Mouse (Mus musculus): ENCODE measurements around the gene Npas3.

Gene Npas3

GRCm38 (mm10) chr12:53698483-53699227 is 450.2 kb downstream of the Npas3 start:
- no peak for DNase-seq (ENCODE audit: low spot score)

- no peak for DNase-seq (ENCODE audit: low spot score)
Measured at GRCm38 (mm10) chr12:53719896-53720295, 471.4 kb downstream of the Npas3 start.

GRCm38 (mm10) chr12:53722156-53722555 is 473.7 kb downstream of the Npas3 start:
- no peak for DNase-seq (ENCODE audit: low spot score)

- no peak for DNase-seq (ENCODE audit: low spot score)
Measured at GRCm38 (mm10) chr12:53722718-53723698, 474.5 kb downstream of the Npas3 start.

GRCm38 (mm10) chr12:53729275-53729674 is 480.8 kb downstream of the Npas3 start:
- DNase-seq (ENCODE audit: low spot score), result no peak

- DNase-seq (ENCODE audit: low spot score), result no peak
Measured at GRCm38 (mm10) chr12:53738549-53739292, 490.2 kb downstream of the Npas3 start.

- no peak for DNase-seq (ENCODE audit: low spot score)
Measured at GRCm38 (mm10) chr12:53746653-53747052, 498.2 kb downstream of the Npas3 start.

GRCm38 (mm10) chr12:53749375-53749774 is 500.9 kb downstream of the Npas3 start:
- no peak for DNase-seq (ENCODE audit: low spot score)

GRCm38 (mm10) chr12:53752281-53753072 is 504.0 kb downstream of the Npas3 start:
- no peak for DNase-seq (ENCODE audit: low spot score)

GRCm38 (mm10) chr12:53753368-53753937 is 505.0 kb downstream of the Npas3 start:
- DNase-seq (ENCODE audit: low spot score), result no peak

- DNase-seq (ENCODE audit: low spot score), result no peak
Measured at GRCm38 (mm10) chr12:53754236-53754635, 505.8 kb downstream of the Npas3 start.

GRCm38 (mm10) chr12:53757631-53758030 is 509.2 kb downstream of the Npas3 start:
- DNase-seq (ENCODE audit: low spot score), result no peak

- DNase-seq (ENCODE audit: low spot score), result no peak
Measured at GRCm38 (mm10) chr12:53758356-53758755, 509.9 kb downstream of the Npas3 start.

- no peak for DNase-seq (ENCODE audit: low spot score)
Measured at GRCm38 (mm10) chr12:53764143-53764542, 515.7 kb downstream of the Npas3 start.

- DNase-seq (ENCODE audit: low spot score), result no peak
Measured at GRCm38 (mm10) chr12:53768392-53768791, 519.9 kb downstream of the Npas3 start.

GRCm38 (mm10) chr12:53771394-53771936 is 523.0 kb downstream of the Npas3 start:
- DNase-seq (ENCODE audit: low spot score), result no peak

GRCm38 (mm10) chr12:53781850-53782552 is 533.5 kb downstream of the Npas3 start:
- no peak for DNase-seq (ENCODE audit: low spot score)

- DNase-seq (ENCODE audit: low spot score), result no peak
Measured at GRCm38 (mm10) chr12:53789501-53789900, 541.0 kb downstream of the Npas3 start.

GRCm38 (mm10) chr12:53794718-53795400 is 546.4 kb downstream of the Npas3 start:
- DNase-seq (ENCODE audit: low spot score), result no peak
